Mouse (Mus musculus): ENCODE results near the gene Grk6. TPM values are rescaled to one million over a fixed set of nuclear protein-coding genes. Genes with fewer than 3 reads are reported as not detected.

Gene Grk6
- polyA plus RNA-seq, 1 experiment: 75.3 TPM

- H3K4me3 ChIP-seq (ENCODE audit: insufficient read depth, low read length): no peak overlapping the region
- no peak overlapping the region for H3K27ac ChIP-seq (ENCODE audit: insufficient read depth, low read length)
- TF ChIP-seq POLR2A (IDR thresholded peaks at IDR 0.05; ENCODE audit: extremely low read depth, insufficient read depth, low read length): no peak
- peaks cover 10% of the 10 kb centered on the region for H3K4me1 ChIP-seq (ENCODE audit: control insufficient read depth, insufficient read depth, low read length)
Measured at GRCm38 (mm10) chr13:55407341-55407740, 37.5 kb upstream of the Grk6 start.

GRCm38 (mm10) chr13:55408546-55409120 lies 36.2 kb upstream of the Grk6 start:
- Histone ChIP-seq H3K4me1 (ENCODE audit: control insufficient read depth, insufficient read depth, low read length) (peaks cover 10% of the 10 kb centered on the region), H3K27ac (ENCODE audit: insufficient read depth, low read length) (no peak overlapping the region), H3K4me3 (ENCODE audit: insufficient read depth, low read length) (no peak overlapping the region)
- TF ChIP-seq CTCF (IDR thresholded peaks at IDR 0.05; ENCODE audit: extremely low read depth, insufficient read depth, low read length) (no peak), POLR2A (IDR thresholded peaks at IDR 0.05; ENCODE audit: extremely low read depth, insufficient read depth, low read length) (no peak)

- H3K27ac ChIP-seq (ENCODE audit: insufficient read depth, low read length): no peak overlapping the region
- TF ChIP-seq POLR2A (IDR thresholded peaks at IDR 0.05; ENCODE audit: extremely low read depth, insufficient read depth, low read length) (no peak), CTCF (IDR thresholded peaks at IDR 0.05; ENCODE audit: extremely low read depth, insufficient read depth, low read length) (no peak)
- no peaks in the 10 kb centered on the region for H3K4me1 ChIP-seq (ENCODE audit: control insufficient read depth, insufficient read depth, low read length)
- no peak overlapping the region for H3K4me3 ChIP-seq (ENCODE audit: insufficient read depth, low read length)
Measured at GRCm38 (mm10) chr13:55411826-55412225, 33.0 kb upstream of the Grk6 start.

- Histone ChIP-seq H3K4me1 (ENCODE audit: control insufficient read depth, insufficient read depth, low read length) (no peaks in the 10 kb centered on the region), H3K27ac (ENCODE audit: insufficient read depth, low read length) (no peak overlapping the region)
- no peak for TF ChIP-seq POLR2A (IDR thresholded peaks at IDR 0.05; ENCODE audit: extremely low read depth, insufficient read depth, low read length)
- TF ChIP-seq CTCF (IDR thresholded peaks at IDR 0.05; ENCODE audit: extremely low read depth, insufficient read depth, low read length): no peak
Measured at GRCm38 (mm10) chr13:55412643-55413307, 32.1 kb upstream of the Grk6 start.

GRCm38 (mm10) chr13:55413333-55413732 lies 31.5 kb upstream of the Grk6 start:
- H3K4me1 ChIP-seq (ENCODE audit: control insufficient read depth, insufficient read depth, low read length): no peaks in the 10 kb centered on the region
- H3K27ac ChIP-seq (ENCODE audit: insufficient read depth, low read length): no peak overlapping the region
- TF ChIP-seq POLR2A (IDR thresholded peaks at IDR 0.05; ENCODE audit: extremely low read depth, insufficient read depth, low read length): no peak
- TF ChIP-seq CTCF (IDR thresholded peaks at IDR 0.05; ENCODE audit: extremely low read depth, insufficient read depth, low read length): no peak
- no peak overlapping the region for H3K4me3 ChIP-seq (ENCODE audit: insufficient read depth, low read length)

More at GRCm38 (mm10) chr13:55412643-55413307, 32.1 kb upstream of the Grk6 start:
- no peak overlapping the region for H3K4me3 ChIP-seq (ENCODE audit: insufficient read depth, low read length)

GRCm38 (mm10) chr13:55414743-55415380 lies 30.0 kb upstream of the Grk6 start, which contains the start of gene Pfn3:
Pfn3 (minus strand) TSS chr13:55415232.
- Histone ChIP-seq H3K27ac (ENCODE audit: insufficient read depth, low read length) (peak within 1 kb of the TSS; percentile 45; the same call in 1 of the 2 replicates), H3K4me1 (ENCODE audit: control insufficient read depth, insufficient read depth, low read length) (no peaks in the 10 kb centered on the region), H3K4me3 (ENCODE audit: insufficient read depth, low read length) (peak within 1 kb of the TSS; percentile 32)
- TF ChIP-seq POLR2A (IDR thresholded peaks at IDR 0.05; ENCODE audit: extremely low read depth, insufficient read depth, low read length) (0 out of 2 replicates have a peak, but pooled peaks have one; percentile 31), CTCF (IDR thresholded peaks at IDR 0.05; ENCODE audit: extremely low read depth, insufficient read depth, low read length) (no peak)

GRCm38 (mm10) chr13:55418004-55418403 lies 26.9 kb upstream of the Grk6 start:
- H3K27ac ChIP-seq (ENCODE audit: insufficient read depth, low read length): no peak overlapping the region
- peak overlapping the region; percentile 3; the same call in 1 of the 2 replicates for H3K4me3 ChIP-seq (ENCODE audit: insufficient read depth, low read length)
- no peaks in the 10 kb centered on the region for H3K4me1 ChIP-seq (ENCODE audit: control insufficient read depth, insufficient read depth, low read length)
- no peak for TF ChIP-seq POLR2A (IDR thresholded peaks at IDR 0.05; ENCODE audit: extremely low read depth, insufficient read depth, low read length)
- TF ChIP-seq CTCF (IDR thresholded peaks at IDR 0.05; ENCODE audit: extremely low read depth, insufficient read depth, low read length): peak; percentile 75

GRCm38 (mm10) chr13:55419142-55419541 lies 25.7 kb upstream of the Grk6 start:
- Histone ChIP-seq H3K4me1 (ENCODE audit: control insufficient read depth, insufficient read depth, low read length) (no peaks in the 10 kb centered on the region), H3K27ac (ENCODE audit: insufficient read depth, low read length) (no peak overlapping the region), H3K4me3 (ENCODE audit: insufficient read depth, low read length) (no peak overlapping the region)
- TF ChIP-seq CTCF (IDR thresholded peaks at IDR 0.05; ENCODE audit: extremely low read depth, insufficient read depth, low read length): no peak
- TF ChIP-seq POLR2A (IDR thresholded peaks at IDR 0.05; ENCODE audit: extremely low read depth, insufficient read depth, low read length): no peak

- TF ChIP-seq POLR2A (IDR thresholded peaks at IDR 0.05; ENCODE audit: extremely low read depth, insufficient read depth, low read length) (no peak), CTCF (IDR thresholded peaks at IDR 0.05; ENCODE audit: extremely low read depth, insufficient read depth, low read length) (no peak)
- Histone ChIP-seq H3K4me3 (ENCODE audit: insufficient read depth, low read length) (no peak overlapping the region; the same call in 1 of the 2 replicates), H3K4me1 (ENCODE audit: control insufficient read depth, insufficient read depth, low read length) (no peaks in the 10 kb centered on the region), H3K27ac (ENCODE audit: insufficient read depth, low read length) (no peak overlapping the region)
Measured at GRCm38 (mm10) chr13:55420018-55420932, 24.6 kb upstream of the Grk6 start.

All from cortical plate, adult 2 months (tissue).